Mouse (Mus musculus) stomach, postnatal 0 days (tissue): ENCODE results near the gene Abcc1. TPM values are rescaled to one million over a fixed set of nuclear protein-coding genes. Genes with fewer than 3 reads are reported as not detected.

Source experiments
- ATAC-seq: fragments of 200-750 bp; cut with Nextera tagmentation; 2 replicates; pipeline ENCODE4 v1.8.0; 2017; ENCODE audit not compliant: low FRiP score, low TSS enrichment
- DNase-seq: peaks from one replicate; pipeline ENCODE4 v3.0.0-alpha.2; 2016; ENCODE audit warnings: low spot score
- H3K27ac ChIP-seq: fragments of 300-500 bp; sonication (generic); replicated peaks from 2 replicates; pipeline ENCODE4 v1.5.1; 2014; ENCODE audit warnings: mild to moderate bottlenecking, control low read depth
- H3K27me3 ChIP-seq: fragments of 300-500 bp; sonication (generic); 2 replicates; pipeline ENCODE4 v1.6.1; 2014; ENCODE audit warnings: low read length; ENCODE audit not compliant: control insufficient read depth, insufficient read depth
- H3K36me3 ChIP-seq: fragments of 300-500 bp; sonication (generic); 2 replicates; pipeline ENCODE4 v1.6.1; 2014; ENCODE audit warnings: low read length, mixed read lengths; ENCODE audit not compliant: control insufficient read depth, insufficient read depth
- H3K4me1 ChIP-seq: fragments of 300-500 bp; sonication (generic); replicated peaks from 2 replicates; pipeline ENCODE4 v1.6.1; 2014; ENCODE audit warnings: antibody characterized with exemption; ENCODE audit not compliant: control insufficient read depth, insufficient read depth
- H3K4me2 ChIP-seq: fragments of 300-500 bp; sonication (generic); replicated peaks from 2 replicates; pipeline ENCODE4 v1.6.1; 2014; ENCODE audit warnings: low read depth, mild to moderate bottlenecking, control low read depth, moderate library complexity
- H3K4me3 ChIP-seq: fragments of 300-500 bp; sonication (generic); 2 replicates; pipeline ENCODE4 v1.5.1; 2014; ENCODE audit warnings: low read depth, low read length, control low read depth
- H3K9ac ChIP-seq: fragments of 300-500 bp; sonication (generic); 2 replicates; pipeline ENCODE4 v1.6.1; 2014; ENCODE audit warnings: mild to moderate bottlenecking, low read length, control low read depth, mixed read lengths
- H3K9me3 ChIP-seq: fragments of 300-500 bp; sonication (generic); 2 replicates; pipeline ENCODE4 v1.6.1; 2016; ENCODE audit warnings: low read length; ENCODE audit not compliant: control insufficient read depth
- CTCF ChIP-seq: IDR thresholded peaks from 2 replicates; pipeline ENCODE4 v1.5.1; 2016; ENCODE audit warnings: antibody characterized with exemption, low read depth, mild to moderate bottlenecking, moderate library complexity
- EP300 ChIP-seq: optimal IDR thresholded peaks from 2 replicates; pipeline ENCODE3; 2016; ENCODE audit warnings: antibody characterized with exemption
- WGBS: fragments of 180-500 bp; shearing (Covaris S2); extraction: QIAGEN DNeasy Blood & Tissue Kit; methylation state at CpG from one replicate; pipeline ENCODE4 v1.1.7; 2014; 5-methylcytosine and 5-hydroxymethylcytosine counted together
- polyA plus RNA-seq: library from polyadenylated mRNA; unstranded; fragments of >200 nt; fragmentation: Nextera tagmentation; extraction: Ambion mirVana; gene quantifications from 2 replicates; pipeline ENCODE4 v1.2.1, GENCODE M21; 2015

Abcc1 gene
- polyA plus RNA-seq, 1 experiment from 2014 or later, result 7.0 TPM

DNA sequence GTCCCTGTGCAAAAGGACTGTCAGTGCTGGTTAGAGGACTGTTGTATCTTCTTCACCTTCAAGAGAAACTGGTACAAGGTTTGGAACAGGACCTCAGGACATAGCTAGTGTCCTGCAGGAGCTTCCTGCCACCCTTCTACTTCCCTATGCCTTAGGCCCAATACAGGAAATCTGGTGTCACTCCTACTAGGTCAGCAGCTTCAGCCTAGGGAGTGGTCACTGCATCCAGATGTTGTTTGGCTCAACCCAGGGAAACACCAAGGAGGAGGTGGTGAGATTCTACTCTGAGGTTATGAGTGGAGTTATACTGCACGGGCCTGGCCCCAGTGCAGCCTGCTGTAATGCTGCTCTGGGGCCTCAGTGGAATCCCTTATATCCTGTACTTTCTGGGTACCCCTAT lies 2.8 kb upstream of the Abcc1 start:
- 74% methylated on average over 1 of the region's 1 CpGs for WGBS
- H3K27me3 ChIP-seq, result no peaks in the 10 kb centered on the region
- H3K9ac ChIP-seq, result no peak overlapping the region
- TF ChIP-seq EP300, result no peak
- H3K9me3 ChIP-seq, result no peaks in the 10 kb centered on the region
- DNase-seq, result no peak
- no peak overlapping the region for H3K27ac ChIP-seq
- no peak for ATAC-seq
- H3K4me2 ChIP-seq, result no peak overlapping the region
- H3K4me3 ChIP-seq, result no peak overlapping the region
- H3K36me3 ChIP-seq, result no peaks in the 10 kb centered on the region
- H3K4me1 ChIP-seq, result peaks cover 10% of the 10 kb centered on the region

- Histone ChIP-seq H3K9me3 (no peaks in the 10 kb centered on the region), H3K4me2 (peak overlapping the region; percentile 66), H3K27ac (peak overlapping the region; percentile 67), H3K9ac (peak overlapping the region; percentile 88), H3K36me3 (no peaks in the 10 kb centered on the region), H3K27me3 (no peaks in the 10 kb centered on the region), H3K4me3 (peak overlapping the region; percentile 77), H3K4me1 (peaks cover 10% of the 10 kb centered on the region)
- TF ChIP-seq CTCF (no peak), EP300 (no peak)
- DNase-seq (no peak), ATAC-seq (no peak)
- 5% methylated on average over 7 of the region's 7 CpGs for WGBS
Observed at GRCm38 (mm10) chr16:14360931-14361330, 427 bp upstream of the Abcc1 start.

- WGBS, result 30% methylated on average over 7 of the region's 7 CpGs
- peak overlapping the region; percentile 77 for H3K4me3 ChIP-seq
- peak overlapping the region; percentile 66 for H3K4me2 ChIP-seq
- H3K27me3 ChIP-seq, result no peaks in the 10 kb centered on the region
- no peak for TF ChIP-seq CTCF
- no peak for TF ChIP-seq EP300
- H3K9ac ChIP-seq, result peak overlapping the region; percentile 88
- no peak for DNase-seq
- H3K4me1 ChIP-seq, result peaks cover 10% of the 10 kb centered on the region
- H3K27ac ChIP-seq, result peak overlapping the region; percentile 69; the same call in 1 of the 2 replicates
- H3K36me3 ChIP-seq, result no peaks in the 10 kb centered on the region
- H3K9me3 ChIP-seq, result no peaks in the 10 kb centered on the region
- no peak for ATAC-seq
Observed at GRCm38 (mm10) chr16:14362099-14362820, 902 bp downstream of the Abcc1 start.

DNA sequence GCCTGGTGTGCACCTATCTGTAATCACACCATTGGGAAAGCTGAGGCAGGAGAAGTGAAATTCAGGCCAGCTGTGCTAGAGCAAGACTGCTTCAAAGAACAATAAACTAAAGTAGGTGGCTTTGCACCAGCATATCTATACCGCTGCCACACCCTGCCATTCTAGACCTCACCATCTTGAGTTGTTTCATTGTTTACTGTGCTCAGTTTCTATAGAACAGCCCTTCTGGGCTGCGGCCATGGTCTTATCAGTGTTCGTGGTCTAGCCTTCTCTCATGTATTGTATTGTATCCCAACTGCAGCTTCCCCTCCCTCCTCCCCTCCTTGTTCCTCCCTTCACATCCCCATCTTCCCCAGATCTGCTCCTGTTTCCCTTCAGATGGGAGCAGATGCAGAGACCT lies 2.1 kb downstream of the Abcc1 start:
- Histone ChIP-seq H3K9me3 (no peaks in the 10 kb centered on the region), H3K27me3 (no peaks in the 10 kb centered on the region), H3K4me1 (peaks cover 10% of the 10 kb centered on the region), H3K27ac (no peak overlapping the region), H3K36me3 (no peaks in the 10 kb centered on the region), H3K9ac (0 out of 2 replicates have a peak overlapping the region, but pooled peaks have one; percentile 8), H3K4me3 (no peak overlapping the region), H3K4me2 (no peak overlapping the region)
- ATAC-seq (no peak), DNase-seq (no peak)
- TF ChIP-seq EP300, result no peak
- TF ChIP-seq CTCF, result no peak
- 69% methylated on average over 3 of the region's 3 CpGs for WGBS

DNA sequence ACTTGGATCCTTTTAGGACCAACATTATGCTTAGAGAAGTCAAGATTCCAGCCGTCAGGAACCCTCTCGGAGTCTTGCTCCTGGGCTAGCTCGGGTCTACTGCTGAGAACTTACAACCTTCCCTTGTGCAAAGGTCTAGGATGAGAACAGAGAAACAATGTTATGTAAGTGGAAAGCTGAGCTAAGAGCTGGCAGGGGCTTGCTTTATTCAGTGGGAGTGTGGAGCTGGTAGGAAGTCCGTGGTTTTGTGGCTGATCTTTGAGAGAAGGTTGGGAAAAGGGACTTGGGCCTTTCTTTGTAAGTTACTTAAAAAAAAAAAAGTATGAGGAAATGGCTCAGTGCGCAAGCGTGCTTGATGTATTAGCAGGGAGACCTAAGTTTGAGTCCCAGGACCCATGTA lies 2.7 kb downstream of the Abcc1 start:
- DNase-seq (no peak), ATAC-seq (no peak)
- Histone ChIP-seq H3K9ac (no peak overlapping the region), H3K27ac (no peak overlapping the region), H3K36me3 (no peaks in the 10 kb centered on the region), H3K4me1 (peaks cover 10% of the 10 kb centered on the region), H3K4me3 (no peak overlapping the region), H3K4me2 (no peak overlapping the region), H3K9me3 (no peaks in the 10 kb centered on the region), H3K27me3 (no peaks in the 10 kb centered on the region)
- no peak for TF ChIP-seq CTCF
- TF ChIP-seq EP300, result no peak
- WGBS, result 91% methylated on average over 6 of the region's 6 CpGs

- H3K9me3 ChIP-seq, result no peaks in the 10 kb centered on the region
- ATAC-seq (no peak), DNase-seq (no peak)
- H3K36me3 ChIP-seq, result no peaks in the 10 kb centered on the region
- H3K4me1 ChIP-seq, result peaks cover 10% of the 10 kb centered on the region
- H3K9ac ChIP-seq, result no peak overlapping the region
- WGBS, result 64% methylated on average over 4 of the region's 4 CpGs
- no peak overlapping the region for H3K4me3 ChIP-seq
- no peak overlapping the region for H3K27ac ChIP-seq
- no peak overlapping the region for H3K4me2 ChIP-seq
- TF ChIP-seq EP300 (no peak), CTCF (no peak)
- no peaks in the 10 kb centered on the region for H3K27me3 ChIP-seq
Observed at GRCm38 (mm10) chr16:14365457-14365856, 4.1 kb downstream of the Abcc1 start.
